Mouse (Mus musculus): ENCODE results near the gene Trappc2l. TPM values are rescaled to one million over a fixed set of nuclear protein-coding genes. Genes with fewer than 3 reads are reported as not detected.
"Not testable (repeated sequence)": the region's sequence is repeated elsewhere in the genome, so short reads cannot be mapped to it uniquely, and the experiment has no call there.

Trappc2l gene
- total RNA-seq (2021): 10 to 100 TPM; 58.4 to 62.8 TPM

DNA sequence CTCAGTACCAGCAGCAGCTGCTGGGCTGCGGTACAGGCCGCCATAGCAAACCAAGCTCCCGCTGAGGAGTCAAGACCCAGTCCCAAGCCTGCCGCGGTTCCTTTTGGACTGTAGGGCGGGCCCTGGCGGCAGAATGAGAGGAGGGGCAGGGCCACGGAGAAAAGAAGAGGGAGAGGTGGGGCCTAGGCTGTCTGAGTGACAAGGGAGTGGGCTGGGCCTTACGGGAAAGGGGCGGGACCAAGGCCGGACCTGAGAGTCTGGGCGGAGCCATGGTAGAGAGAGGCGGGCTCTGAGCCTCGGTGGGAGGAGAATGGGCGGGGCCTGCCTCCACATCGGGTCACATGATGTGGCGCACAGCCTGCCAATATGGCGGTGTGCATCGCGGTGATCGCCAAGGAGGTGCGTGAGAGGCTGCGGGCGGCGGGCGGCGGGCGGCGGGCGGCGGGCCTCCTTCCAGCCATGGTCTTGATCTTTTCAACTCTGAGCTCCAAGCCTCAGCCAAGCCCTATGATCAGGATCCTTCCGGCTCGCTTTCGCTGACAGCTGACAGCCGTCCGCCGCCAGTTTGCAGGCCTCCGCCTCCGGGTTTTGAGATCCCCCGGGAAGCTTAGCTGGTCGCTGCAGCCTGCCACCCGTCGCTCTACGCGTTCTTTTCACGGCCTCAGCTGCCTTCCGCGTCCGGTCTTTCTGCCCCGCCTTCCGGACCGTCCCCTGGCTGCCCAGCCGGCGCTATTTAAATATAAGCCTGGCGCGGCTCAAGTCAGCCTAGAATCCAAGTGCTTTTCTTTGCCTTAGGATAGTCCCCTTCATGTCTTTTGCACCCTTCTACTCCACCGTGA is at the start of gene Trappc2l, which contains the start of gene Galns:
Trappc2l (plus strand) TSS at position 346 of the 839 bp plus-strand sequence.
Galns (minus strand) TSS at position 169 of the 839 bp plus-strand sequence.
- intact Hi-C loops (cut with DNase I): loop anchor here (5.0 kb wide), 1 partner anchor 109 kb away; no protein-coding TSS in a partner anchor
- peak; percentile 90 for DNase-seq (ENCODE audit: low spot score)

DNA sequence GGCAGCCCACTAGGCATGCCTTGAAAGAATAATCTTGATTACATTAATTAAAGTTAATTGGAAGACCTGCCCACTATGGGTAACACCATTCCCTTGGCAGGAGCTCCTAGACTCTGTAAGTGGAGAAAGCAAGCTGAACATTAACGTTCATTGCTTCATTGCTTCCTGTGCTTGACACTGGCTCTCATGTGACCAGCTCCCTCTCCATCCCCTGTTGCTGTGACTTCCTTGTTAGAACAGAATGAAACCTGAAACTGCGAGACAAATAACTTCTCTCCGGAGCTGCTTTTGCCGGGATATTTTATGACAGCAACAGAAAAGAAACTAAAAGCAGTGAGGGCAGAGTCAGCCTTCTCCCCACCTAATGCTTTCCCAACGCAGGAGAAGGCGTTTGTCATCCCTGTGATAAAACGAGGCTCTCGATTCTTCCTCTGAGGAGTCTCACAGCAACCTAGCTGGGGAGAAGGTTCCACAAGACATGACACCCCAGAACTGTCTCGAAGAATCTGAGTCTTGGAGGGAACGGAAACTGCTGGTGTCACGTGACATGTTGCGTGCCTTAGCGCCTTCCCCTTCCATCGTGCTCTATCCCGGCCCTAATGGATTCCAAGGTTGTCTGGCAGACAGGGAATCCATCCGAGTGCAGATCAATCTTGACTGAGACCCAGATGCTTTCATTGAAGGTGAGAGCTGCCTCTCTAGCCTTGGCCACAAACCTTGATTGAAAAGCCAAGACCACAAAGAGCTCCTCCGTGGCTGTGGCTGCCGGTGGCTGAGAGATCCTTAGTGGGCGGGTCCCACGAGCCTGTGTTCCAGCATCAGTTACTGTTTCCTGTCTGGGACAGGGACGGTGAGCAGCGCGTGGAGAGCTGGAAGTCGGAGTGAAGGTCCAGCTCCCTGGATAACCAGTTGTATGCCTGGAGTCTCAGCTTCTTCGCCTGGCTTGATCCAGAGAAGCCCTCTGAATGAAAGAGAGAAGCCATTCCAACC is 46.8 kb upstream of the Trappc2l start:
- intact Hi-C loops (cut with DNase I): no loop called here

DNA sequence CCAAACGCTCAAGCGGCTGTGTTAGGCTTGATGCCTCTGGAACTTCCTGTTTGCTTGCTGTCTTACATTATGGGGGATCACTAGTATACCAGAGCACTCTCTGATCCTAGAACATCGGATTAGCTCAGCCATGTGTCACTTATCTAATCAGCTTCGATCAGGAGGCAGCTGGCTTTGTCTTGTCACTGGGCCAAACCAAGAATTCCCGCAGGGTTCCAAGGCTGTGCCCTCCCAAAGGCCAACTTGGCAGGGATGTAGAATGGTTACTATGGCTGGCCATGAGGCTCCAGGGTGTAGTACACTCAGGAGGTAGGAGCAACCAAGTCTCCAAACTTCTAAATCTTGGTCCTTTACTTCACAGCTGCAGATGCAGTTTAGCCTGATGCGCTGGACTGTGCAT is 44.7 kb upstream of the Trappc2l start:
- DNase-seq (ENCODE audit: low spot score): no peak
- intact Hi-C loops (cut with DNase I): no loop called here

More for the DNA sequence above, 46.8 kb upstream of the Trappc2l start:
- no peak for DNase-seq (ENCODE audit: low spot score)

DNA sequence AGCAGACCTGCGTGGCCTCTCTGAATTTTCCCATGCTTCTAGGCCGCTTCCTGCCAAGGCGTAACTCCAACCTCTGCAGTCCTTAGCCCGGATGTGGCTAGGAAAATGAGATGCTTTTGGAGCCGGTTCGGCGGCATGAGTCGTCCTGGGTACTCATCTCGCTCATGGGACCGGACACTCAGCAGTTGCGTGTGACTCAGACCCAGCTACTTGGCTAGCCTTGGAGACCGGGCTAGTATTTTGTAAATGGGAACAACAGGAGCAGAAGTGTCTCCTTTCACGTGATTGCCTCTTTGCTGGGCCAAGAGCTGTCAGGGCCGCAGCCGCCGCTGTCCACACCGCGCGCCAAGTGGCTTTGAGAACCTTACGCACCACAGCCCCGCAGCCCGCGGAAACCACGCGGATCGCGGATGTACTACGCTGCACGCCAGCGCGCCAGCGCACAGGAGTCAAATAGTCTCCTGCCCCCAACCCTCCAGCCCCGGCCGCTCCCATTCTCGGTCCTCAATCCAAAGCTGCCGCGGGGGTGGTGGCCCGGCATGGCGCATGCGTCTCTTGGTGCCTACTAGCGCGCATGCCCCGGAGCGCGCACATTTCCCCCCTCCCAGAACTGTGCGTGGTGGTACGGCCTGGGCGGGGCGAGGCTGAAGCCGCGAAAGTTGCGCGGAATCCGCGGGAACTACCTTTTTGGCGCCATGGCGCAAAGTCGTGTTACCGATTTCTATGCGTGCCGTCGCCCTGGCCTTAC is 43.9 kb upstream of the Trappc2l start, which contains the start of gene Cdt1:
Cdt1 (plus strand) TSS at position 655 of the 748 bp plus-strand sequence.
- peak; percentile 91 for DNase-seq (ENCODE audit: low spot score)
- intact Hi-C loops (cut with DNase I): no loop called here

DNA sequence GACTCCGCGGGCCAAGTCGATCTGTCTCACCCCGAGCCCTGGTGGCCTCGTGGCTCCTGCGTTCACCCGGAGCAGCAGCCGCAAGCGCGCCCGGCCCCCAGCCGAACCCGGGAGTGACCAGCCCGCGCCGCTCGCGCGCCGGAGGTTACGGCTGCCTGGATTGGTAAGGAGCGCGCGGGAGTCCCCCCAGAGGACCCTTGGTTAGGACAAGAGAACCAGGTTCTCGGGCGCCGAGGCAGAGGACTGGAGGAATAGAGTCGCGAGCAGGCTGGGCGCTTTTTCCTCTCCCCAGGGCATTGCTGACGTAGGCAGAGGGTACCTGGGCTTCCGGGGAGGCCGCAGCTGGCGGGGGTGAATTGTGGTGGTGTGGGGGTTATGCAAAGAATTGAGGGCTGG is 43.3 kb upstream of the Trappc2l start:
- intact Hi-C loops (cut with DNase I): no loop called here
- DNase-seq (ENCODE audit: low spot score): no peak

DNA sequence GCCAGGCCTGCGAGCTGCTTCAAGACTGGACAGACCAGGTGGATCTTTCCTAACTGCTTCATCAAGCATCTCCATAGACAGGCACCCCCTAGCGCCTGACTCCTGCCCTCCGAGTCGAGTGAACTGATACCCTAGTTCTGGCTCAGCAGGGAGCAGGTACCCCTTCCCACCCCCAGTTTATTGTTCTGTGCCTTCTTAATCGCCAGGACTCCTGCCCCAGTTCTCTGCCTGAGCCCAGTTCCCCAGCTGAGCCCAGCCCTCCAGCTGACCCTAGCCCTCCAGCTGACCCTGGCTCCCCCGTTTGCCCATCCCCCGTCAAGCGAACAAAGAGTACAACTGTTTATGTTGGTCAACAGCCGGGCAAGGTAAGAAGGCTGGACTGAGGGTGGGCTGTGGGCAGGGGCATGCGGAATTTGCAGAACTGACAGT is 42.5 kb upstream of the Trappc2l start:
- intact Hi-C loops (cut with DNase I): no loop called here
- DNase-seq (ENCODE audit: low spot score): no peak

DNA sequence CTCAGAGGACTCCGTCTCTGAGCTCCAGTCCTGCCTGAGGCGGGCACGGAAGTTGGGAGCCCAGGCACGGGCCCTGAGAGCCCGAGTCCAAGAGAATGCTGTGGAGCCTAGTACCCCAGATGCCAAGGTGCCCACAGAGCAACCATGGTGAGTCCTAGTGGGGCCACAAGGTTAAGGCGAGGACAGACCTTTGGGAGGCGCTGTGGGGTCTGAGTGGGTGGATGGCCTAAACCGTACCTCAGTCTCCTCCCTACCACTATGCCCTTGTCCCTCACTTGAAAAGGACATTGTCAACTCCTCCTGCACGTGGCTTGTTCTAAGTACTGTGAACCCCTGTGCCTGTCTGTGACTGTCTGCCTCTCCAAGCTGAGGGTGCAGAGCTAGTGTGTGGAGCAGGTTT is 42.1 kb upstream of the Trappc2l start:
- intact Hi-C loops (cut with DNase I): no loop called here
- no peak for DNase-seq (ENCODE audit: low spot score)

DNA sequence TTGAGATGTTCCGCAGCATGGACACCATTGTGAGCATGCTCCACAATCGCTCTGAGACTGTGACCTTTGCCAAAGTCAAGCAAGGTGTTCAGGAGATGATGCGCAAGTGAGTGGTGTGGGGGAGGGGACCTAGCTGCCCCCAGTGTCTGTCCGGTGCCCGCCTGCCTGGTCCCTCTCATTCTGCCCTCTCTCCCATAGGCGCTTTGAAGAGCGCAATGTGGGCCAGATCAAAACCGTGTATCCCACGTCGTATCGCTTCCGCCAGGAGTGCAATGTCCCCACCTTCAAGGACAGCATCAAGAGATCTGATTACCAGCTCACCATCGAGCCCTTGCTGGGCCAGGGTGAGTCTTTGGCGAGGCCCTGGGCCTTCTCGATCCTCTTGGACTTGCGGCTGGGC is 41.4 kb upstream of the Trappc2l start:
- no peak for DNase-seq (ENCODE audit: low spot score)
- intact Hi-C loops (cut with DNase I): no loop called here

DNA sequence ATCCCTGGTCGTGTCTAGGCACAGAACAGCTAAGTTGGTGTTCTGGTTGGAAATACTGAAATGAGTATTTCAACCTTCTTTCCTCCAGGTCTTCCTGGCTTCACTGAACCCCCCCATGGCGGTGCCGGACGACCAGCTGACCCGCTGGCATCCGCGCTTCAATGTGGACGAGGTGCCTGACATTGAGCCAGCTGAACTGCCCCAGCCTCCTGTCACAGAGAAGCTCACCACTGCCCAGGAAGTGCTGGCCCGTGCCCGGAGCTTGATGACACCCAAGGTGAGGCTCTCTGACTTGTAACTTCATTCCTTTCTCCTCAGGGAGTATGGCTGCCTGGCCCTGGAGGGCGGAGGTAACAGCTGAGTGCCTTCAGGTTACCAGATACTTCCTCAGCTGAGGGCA is 40.3 kb upstream of the Trappc2l start:
- no peak for DNase-seq (ENCODE audit: low spot score)
- intact Hi-C loops (cut with DNase I): no loop called here

DNA sequence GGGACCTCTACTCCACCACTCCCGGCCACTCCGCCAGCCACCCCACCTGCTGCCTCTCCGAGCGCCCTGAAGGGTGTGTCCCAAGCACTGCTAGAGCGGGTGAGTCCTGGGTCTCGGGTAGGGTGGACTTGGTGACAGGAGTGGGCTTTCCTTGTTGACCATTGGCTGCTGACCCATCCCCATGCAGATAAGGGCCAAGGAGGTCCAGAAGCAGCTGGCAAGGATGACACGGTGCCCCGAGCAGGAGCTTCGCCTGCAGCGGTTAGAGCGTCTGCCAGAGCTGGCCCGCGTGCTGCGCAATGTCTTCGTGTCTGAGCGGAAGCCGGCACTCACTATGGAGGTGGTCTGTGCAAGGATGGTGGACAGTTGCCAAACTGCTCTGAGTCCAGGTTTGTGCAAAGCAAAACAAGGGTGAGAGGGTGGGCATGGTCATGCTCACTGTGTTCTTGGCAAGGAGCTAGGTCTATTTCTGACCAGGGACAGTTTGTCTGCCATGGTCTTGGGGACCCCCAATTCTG is 39.6 kb upstream of the Trappc2l start:
- intact Hi-C loops (cut with DNase I): no loop called here
- no peak for DNase-seq (ENCODE audit: low spot score)

DNA sequence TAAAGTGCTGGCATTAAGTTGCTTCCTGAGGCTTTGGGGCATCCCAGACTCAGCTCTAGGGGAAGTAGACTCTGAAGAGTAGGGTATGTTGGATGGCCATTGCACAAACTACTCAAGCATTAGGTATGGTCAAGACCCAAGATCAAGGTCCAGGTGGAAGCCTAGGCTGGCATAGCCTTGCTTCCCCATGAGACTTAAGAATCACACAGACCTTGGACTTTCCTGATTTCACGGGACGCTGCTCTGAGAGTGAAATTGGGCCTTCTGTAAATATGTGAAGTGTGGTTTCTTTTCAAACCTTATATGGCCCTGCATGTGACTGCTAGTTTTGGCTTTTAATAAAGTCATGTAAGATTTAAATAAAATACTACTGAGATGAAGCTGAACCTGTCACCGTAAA is 38.7 kb upstream of the Trappc2l start:
- intact Hi-C loops (cut with DNase I): no loop called here
- DNase-seq (ENCODE audit: low spot score): no peak

DNA sequence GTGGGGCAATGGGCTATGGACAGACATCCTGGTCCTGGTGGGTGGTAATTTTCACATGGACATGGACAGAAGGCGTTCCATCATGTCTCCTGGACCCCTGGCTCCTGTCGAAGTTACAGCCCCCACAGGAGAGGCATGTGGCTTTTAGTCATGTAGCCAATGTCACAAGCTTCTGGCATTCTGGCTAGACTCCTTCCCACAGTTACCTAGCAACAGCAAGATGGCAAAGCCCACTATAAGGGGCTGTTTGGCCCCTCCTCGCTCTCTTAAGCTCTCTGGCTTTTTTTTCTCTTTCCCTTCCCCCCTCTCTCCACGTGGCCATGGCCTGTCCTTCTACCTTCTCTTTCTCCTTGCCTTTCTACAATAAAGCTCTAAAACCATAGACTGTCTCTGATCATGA is 38.3 kb upstream of the Trappc2l start:
- intact Hi-C loops (cut with DNase I); DNase-seq (ENCODE audit: low spot score): not testable (repeated sequence)

DNA sequence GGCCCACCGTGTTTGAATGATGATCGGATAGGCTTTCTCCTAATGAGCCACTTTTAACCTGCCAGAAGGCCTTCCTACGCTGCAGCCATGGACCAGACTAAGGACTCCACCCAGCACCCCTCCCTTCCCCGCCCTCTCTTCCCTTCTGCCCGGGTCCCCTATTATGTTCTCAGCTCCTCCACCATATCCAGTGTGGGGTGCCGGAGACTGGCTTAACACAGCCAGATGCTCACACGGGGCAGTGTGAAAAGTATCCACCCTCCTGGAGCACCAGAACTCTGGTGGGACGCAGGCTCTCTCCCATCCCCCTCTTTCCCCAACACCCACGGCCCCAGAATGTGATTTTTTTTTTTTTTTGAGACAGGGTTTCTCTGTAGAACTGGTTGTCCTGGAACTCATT is 37.9 kb upstream of the Trappc2l start:
- intact Hi-C loops (cut with DNase I): no loop called here
- DNase-seq (ENCODE audit: low spot score): no peak

DNA sequence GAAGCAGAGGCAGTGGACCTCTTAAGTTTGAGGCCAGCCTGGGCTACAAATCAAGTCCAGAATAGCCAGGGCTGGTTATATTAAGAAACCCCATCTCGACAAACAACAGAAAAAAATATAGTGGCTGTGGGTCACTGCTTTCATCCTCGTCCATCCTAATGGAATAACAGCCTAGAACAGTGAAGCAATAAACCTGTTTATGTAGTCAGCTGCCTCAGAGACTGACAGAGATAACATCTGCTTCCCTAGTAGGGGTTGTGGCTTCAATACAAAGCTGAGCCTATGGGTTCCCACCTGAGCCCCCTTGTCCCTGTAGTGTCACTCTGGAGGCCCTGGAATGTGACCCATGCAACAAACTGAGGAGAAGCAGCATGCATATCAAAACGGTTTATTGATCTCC is 37.2 kb upstream of the Trappc2l start:
- no peak for DNase-seq (ENCODE audit: low spot score)
- intact Hi-C loops (cut with DNase I): no loop called here

DNA sequence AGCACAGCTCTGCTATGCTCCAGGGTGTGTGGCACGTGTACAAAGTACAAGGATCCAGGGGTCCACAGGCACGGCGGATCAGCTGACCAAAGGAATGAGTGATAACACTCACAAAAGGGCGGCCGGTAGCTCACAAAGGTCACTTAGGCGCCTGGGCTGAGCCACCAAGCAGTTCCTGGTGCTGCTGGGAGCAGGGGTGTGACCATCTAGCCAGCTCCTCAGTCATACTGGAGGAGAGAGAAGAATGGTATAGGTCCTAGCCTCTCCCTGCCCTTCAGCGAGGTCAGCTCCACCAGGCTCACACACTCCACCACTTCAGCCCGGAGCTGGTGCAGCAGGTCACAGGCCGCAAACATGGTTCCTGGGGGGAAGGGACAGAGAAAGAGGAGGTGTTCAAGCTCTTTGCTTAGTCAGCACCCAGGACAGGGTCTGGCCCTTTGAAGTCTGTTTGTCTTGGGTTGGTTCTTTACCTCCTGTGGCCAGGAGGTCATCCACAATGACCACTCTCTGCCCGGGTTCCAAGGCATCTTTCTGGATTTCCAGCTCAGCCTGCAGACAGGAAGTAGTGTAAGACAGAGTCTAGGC is 36.7 kb upstream of the Trappc2l start:
- no peak for DNase-seq (ENCODE audit: low spot score)
- intact Hi-C loops (cut with DNase I): no loop called here

DNA sequence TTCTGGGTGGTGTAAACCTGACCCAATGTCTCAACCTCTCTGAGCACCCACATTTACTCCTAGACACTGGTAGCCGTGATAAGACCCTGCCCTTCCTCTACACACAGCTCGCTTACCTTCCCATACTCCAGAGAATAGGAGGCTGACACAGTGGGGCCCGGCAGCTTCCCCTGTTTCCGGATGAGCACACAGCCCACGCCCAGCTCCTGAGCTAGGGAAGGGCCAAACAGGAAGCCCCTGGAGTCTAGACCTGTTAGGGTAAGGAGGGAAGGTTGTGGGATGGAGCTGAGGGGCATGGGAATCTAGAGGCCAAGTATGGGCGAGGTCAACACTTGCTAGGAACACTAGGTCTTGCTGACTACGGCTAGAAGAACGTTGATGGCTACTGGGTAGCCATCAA is 36.2 kb upstream of the Trappc2l start:
- DNase-seq (ENCODE audit: low spot score): no peak

DNA sequence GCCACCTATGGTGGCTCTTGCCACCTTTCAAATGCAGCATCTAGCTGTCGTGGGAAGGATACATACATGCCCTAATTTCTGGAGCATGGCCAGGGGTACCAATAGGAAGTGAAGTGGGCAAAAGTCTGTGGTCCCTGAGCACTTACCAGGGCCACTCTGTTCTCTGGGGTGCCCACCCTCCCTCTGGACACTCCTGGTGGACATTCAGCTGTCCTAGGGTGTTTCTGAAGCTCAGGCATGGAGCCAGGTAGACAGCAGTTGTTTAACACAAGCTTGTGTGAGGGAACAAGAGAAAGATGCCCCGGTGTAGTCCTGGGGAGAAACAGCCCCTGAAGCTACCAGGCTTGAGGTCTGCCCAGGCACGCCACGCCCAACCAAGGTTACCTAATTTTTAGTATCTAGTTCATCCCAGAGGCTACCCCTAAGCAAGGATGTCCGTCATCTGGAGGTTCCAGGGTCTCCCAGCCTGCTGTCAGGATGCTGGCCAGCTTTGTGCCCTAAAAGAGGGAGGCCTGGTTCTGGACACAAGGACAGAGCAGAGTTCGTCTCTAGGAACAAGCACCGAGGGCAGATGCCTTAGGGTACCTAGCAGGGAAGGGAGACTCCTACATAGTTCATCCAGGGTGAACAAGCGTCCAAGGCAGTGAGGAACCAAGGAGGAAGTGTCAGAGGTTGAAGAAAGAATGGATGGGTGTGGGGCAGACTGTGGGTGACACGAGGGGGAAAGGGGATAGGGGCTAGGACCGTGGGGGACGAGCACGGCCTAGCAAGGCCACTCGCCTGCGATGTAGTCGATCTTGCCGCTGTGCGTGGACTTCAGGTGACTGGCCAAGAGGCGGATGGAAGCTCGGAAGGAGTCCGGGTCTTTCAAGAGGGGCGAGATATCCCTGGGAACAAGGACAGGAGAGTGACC is 35.4 kb upstream of the Trappc2l start:
- intact Hi-C loops (cut with DNase I): no loop called here
- no peak for DNase-seq (ENCODE audit: low spot score)

More for the DNA sequence above, 36.2 kb upstream of the Trappc2l start:
- intact Hi-C loops (cut with DNase I): no loop called here

DNA sequence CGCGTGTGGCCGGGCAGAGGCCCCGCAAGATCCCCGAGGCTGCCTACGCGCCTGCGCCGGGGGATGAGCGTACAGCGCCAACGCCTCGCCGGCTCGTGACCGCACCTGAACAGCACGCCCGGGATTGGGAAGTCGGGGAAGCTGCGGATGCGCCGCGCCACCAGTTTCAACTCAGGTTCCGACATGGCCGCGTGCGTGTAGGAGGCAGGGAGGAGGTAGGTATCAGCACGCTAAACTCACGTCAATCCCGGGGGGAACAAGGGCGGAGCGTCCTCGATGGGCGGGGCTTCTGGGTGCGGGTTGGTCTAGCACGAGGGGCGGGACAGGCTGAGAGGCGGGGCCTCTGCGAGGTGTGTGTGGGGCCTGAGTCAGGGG is 34.8 kb upstream of the Trappc2l start, which contains the start of gene Aprt:
Aprt (minus strand) TSS at position 262 of the 375 bp plus-strand sequence.
- peak; percentile 87 for DNase-seq (ENCODE audit: low spot score)
- intact Hi-C loops (cut with DNase I): no loop called here
